Mouse (Mus musculus) B cell, adult 2 months (primary cell): ENCODE results near the gene Zdhhc14.

Source experiments
- DNase-seq, 2 experiments: peaks; one replicate each; pipeline ENCODE4 v3.0.0; 2022

The Zdhhc14 gene

DNA sequence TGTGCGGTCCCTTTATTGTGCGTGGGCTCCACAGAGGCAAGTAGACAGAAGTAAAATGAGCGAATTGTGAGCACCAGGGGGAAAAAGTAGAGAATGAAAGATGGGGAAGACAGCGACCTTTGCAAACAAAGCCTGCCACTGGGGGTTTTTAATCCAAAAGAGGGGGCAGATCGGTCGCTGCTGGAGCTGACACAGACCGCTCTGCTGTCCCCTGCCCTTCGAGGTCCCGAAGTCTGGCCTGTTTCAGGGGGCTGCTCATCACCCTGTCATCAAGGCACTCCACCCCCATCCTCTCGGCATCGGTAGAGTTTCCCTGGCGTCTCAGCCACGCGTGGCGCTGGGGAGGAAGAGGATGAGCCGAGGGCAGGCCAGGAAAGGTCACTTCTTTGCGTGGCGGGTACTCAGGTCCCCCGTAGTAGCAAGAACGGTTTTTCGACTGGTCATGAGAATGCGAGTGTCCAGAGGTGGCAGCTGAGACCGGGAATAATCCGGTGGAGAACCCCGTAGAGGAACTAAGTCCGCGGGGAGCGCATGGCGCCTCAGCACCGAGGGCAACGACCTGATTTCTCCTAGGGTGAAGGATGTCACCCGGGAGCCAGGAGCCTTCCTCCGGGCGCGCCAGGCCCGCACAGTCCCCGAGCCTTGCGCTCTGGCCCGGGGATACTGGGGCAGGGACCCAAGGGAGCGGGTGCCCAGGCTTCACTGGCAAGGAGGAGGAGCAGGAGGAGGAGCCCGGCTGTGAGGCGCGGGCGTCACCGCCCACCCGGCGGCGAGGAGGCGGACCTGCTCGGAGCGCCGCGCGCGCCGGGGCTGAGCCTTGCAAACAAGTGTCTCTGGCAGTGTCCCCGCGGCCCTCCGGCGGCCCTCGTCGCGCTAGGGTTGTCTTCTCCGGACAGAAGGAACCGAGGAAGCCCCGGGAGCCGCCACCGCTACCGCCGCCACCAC lies at the start of gene Zdhhc14:
Zdhhc14 (plus strand) TSS at position 757 of the 945 bp plus-strand sequence.
- peak; percentile 91 for DNase-seq

DNA sequence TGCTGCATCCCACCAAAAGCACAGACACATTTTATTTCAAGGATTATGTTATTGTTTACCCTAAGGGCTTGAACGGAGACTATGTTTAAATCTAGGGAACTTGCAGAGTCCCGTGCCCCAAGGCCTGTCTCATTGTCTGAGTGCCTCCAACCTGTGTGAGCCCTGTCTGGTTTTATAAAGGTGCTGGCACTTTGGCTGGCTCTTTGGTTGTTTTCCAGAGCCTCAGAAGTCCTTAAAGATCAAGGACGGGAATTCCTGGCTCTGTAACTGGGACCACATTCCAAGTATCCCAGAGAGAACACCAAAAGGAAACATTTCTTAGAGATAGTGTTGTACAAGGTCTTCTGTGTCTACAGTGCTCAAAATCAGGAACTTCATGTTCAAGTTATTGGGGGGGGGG lies 49.1 kb upstream of the Zdhhc14 start:
- DNase-seq, result no peak

DNA sequence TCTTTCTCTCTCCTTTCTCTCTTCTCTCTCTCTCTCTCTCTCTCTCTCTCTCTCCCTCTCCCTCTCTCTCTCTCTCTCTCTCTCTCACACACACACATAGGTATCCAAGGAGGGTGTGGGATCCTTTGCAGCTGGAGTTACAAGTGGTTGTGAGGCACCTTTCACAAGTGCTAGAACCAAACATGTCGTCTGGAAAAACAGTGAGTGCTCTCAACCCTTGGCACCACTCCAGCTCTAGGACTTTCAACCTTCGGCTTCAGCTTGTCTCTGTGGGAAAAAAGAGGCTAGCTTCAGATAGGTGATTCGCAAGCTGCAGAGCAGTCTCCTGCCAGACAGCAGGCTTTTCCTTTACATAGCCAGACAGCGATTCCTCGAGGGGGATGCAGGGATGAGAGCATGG lies 48.6 kb upstream of the Zdhhc14 start:
- no peak for DNase-seq

DNA sequence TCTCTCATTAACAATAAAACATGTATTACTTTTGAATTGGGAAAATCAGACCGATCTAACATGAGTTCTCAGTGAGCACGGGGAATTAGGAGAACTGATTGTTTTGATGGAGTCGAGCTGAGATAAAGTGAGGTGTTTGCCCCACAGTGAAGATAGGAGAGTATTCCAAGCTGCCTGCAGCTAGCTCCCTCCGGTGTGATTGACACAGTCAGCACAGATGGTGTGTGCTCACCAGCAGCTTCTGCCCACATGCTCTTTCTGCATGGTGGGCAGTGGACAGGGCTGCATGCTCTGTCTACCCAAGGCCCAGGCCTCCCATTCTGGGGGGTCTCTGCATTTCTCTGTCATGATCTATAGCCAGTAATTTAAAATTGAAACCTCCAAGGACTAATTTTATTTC lies 38.7 kb upstream of the Zdhhc14 start:
- no peak for DNase-seq

DNA sequence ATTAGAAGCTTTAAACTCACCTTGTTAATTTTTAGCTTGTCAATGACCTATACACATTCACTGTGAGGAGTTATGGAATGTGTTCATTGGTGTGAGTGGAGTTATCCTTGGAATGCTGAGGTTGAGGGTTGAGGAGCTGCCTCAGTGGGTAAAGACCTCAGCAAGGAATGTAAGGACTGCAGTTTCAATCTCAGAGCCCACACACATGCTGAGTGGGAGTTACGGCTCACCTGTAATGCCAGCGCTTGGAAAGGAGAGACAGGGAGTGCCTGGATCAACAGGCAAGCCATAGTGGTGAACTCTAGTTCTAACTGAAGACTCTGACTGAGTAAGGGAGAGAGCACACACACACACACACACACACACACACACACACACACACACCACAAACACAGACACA lies 28.4 kb upstream of the Zdhhc14 start:
- DNase-seq, result no peak

GRCm38 (mm10) chr17:5466736-5467135 lies 25.6 kb upstream of the Zdhhc14 start:
- DNase-seq, result no peak

DNA sequence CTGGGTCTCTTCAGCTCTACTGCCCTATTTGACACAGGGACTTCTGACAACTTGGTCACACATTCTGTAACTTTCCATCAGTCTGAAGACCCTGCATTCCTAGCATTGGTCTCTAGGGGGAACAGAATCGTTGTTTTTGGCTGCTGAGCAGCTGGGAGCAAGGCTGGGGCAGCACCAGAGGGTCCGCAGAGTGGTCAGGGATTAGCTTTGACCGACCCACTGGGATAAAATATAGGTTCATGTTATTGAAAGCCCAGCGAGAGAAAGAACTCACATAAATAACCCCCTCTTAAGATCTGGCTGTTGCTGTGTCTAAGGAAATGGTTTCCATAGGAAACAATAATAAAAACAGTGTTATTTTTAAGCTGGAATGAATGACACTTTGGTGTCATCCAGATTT lies 25.2 kb upstream of the Zdhhc14 start:
- no peak for DNase-seq

- DNase-seq, result peak; percentile 22 to 29
Measured at GRCm38 (mm10) chr17:5472268-5472667, 20.1 kb upstream of the Zdhhc14 start.

- no peak for DNase-seq
Measured at GRCm38 (mm10) chr17:5475960-5476725, 16.2 kb upstream of the Zdhhc14 start.

GRCm38 (mm10) chr17:5483456-5483855 lies 8.9 kb upstream of the Zdhhc14 start:
- DNase-seq, result peak; percentile 29 to 34

GRCm38 (mm10) chr17:5484663-5485062 lies 7.7 kb upstream of the Zdhhc14 start:
- DNase-seq, result no peak

- DNase-seq, result no peak
Measured at GRCm38 (mm10) chr17:5488156-5488555, 4.2 kb upstream of the Zdhhc14 start.

- DNase-seq, result no peak
Measured at GRCm38 (mm10) chr17:5490351-5490750, 2.0 kb upstream of the Zdhhc14 start.

GRCm38 (mm10) chr17:5491031-5491800 lies 1.1 kb upstream of the Zdhhc14 start:
- peak; percentile 89 to 91 for DNase-seq

GRCm38 (mm10) chr17:5492746-5493160 lies 396 bp downstream of the Zdhhc14 start:
- DNase-seq, result no peak

DNA sequence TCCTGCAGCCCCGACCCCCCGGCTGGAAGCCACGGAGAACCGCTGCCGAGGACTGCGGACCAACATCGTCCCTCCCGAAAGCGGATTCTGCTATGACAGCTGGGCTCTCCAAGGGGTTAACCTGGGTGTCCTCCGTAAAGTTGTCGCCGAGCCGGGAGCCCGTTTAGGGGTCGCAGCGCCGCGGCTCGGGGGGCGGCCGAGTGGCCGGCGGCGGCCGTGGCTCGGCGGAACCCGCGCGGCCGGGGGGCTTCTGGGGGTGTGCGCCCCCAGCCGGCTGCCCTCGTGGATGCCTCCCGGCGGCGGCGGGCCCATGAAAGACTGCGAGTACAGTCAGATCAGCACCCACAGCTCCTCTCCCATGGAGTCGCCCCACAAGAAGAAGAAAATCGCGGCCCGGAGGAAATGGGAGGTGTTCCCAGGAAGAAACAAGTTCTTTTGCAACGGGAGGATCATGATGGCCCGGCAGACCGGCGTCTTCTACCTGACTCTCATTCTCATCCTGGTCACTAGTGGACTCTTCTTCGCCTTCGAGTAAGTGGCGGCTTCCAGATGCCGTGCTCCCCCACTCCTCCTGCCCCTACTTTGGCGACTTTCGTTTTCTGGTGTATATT lies 909 bp downstream of the Zdhhc14 start:
- DNase-seq, result peak; percentile 28 to 46

DNA sequence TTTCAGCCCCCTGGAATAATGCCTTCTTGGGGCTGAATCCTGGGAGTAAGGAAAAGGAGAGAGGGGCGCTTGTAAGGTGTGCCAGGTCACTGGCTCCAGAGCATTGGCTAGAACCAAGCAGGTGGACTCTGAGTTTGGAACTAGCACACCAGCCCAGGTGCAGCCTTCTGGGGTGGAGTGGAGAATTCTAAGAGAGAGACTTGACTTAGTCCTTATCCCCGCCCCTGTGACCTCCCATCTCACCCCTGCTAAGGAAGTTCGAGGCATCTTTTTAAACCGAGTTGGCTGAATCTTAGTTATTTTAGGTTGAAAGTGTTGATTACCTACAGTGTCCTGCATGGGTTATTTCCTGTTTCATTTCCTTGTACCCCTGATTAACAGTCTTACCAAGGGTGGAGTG lies 1.5 kb downstream of the Zdhhc14 start:
- peak; percentile 53 to 60 for DNase-seq

GRCm38 (mm10) chr17:5494832-5495231 lies 2.5 kb downstream of the Zdhhc14 start:
- DNase-seq, result no peak

DNA sequence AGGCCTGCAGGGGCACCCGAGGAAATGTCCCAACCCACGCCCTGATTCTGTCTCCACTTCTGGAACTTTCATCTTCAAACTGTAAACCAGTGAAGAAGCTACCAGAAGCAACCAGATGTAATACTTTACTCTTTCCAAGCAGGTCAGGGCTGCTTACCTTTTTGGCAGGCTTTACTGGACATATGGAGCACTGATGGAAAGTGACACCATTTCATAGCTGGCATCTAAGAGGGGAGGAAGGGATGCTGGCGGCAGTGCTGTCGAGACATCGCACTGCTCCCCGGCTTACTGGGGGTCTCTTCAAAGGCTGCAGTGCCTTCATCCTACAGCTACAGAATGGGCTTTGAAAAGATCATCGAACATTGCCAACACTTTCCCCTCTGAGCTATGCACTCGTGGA lies 5.3 kb downstream of the Zdhhc14 start:
- no peak for DNase-seq

DNA sequence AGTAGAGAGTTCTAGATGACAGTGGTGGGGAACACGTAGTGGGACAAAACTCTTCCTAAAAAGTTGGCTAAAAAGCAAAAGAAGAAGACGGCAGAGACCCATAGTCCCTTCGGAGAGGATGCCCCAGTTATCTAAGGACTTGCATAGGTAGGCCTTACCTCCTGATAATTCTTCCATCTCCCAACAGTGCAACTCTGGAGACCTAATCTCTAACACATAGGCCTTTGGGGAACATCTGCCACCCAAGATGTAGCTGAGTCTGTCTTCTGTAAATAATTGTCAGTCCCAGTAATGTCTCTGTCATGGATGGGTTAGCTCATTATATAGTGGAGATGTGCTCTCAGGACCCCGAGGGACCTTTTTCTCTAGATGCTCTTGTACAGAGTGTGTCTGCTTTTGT lies 6.6 kb downstream of the Zdhhc14 start:
- DNase-seq, result no peak

DNA sequence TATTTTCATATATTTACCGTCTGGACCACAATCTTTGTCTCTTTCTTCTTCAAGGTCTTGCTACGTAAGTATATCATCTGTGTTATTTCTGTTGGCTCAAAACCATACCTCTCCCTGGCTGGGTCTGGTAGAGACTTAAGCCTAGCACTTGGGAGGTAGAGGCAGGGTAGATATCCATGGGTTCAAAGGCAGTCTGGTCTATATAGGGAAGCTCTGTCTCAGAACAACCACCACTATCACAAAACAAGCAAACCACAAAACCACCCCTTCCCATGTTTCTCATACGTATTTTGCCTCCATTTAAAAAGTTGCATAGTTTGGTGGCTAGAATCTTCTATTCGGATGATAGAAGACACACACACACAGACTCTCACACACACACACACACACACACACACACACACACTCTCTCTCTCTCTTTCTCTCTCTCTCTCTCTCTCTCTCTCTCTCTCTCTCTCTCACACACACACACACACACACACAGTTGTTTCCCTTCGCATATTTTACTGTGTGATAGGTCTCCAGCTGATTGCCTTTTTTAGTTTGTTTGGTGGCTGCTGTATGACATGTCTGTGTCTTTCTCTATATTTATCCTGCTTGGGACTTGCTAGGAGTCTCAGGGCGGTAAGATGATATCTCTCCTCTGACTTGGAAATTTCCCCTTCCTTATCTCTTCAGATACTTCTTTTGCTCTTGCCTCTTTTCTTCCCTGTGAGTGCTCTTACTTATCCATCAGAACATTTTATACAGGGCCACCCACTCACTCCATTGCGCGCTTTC lies 11.8 kb downstream of the Zdhhc14 start:
- no peak for DNase-seq

DNA sequence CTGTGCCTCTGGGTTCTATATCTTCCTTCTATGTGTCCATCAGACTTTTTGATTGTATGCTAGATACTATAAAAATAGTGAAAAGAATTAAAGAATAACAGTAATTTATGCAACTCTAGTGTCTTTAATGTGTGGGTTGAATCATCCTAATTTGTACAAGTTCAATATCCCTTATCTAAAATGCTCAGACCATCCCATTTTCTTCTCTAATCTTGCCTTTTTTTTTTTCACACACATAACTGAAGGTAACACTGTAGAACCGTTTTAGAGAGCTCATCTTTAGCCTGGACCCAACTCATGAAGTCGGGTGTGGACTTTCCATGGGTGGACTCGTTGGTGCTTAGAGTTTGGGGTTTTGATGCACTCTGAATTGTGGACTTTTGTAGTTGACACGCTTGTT lies 12.6 kb downstream of the Zdhhc14 start:
- no peak for DNase-seq
